Mouse (Mus musculus) fat pad, adult 2 months (tissue): Measurements from ENCODE around the gene E2f7.

Experiments used
- DNase-seq: peaks from one replicate; pipeline ENCODE4 v3.0.0-alpha.2; 2011; ENCODE audit warnings: low read depth, low spot score; ENCODE audit errors: extremely low read depth

The E2f7 gene

GRCm38 (mm10) chr10:110773878-110774277, 28.6 kb downstream of the E2f7 start:
- DNase-seq: no peak

- DNase-seq: no peak
These were observed 36.5 kb downstream of the E2f7 start for GRCm38 (mm10) chr10:110781772-110782171.

GRCm38 (mm10) chr10:110782655-110783054, 37.4 kb downstream of the E2f7 start:
- DNase-seq: no peak

- DNase-seq: no peak
These were observed 43.0 kb downstream of the E2f7 start for GRCm38 (mm10) chr10:110788049-110788752.

GRCm38 (mm10) chr10:110789683-110790082, 44.4 kb downstream of the E2f7 start:
- no peak for DNase-seq

GRCm38 (mm10) chr10:110793150-110793787, 48.0 kb downstream of the E2f7 start:
- DNase-seq: no peak

GRCm38 (mm10) chr10:110794564-110795205, 49.4 kb downstream of the E2f7 start:
- DNase-seq: no peak

- DNase-seq: no peak
These were observed 50.1 kb downstream of the E2f7 start for GRCm38 (mm10) chr10:110795206-110795796.

- DNase-seq: no peak
These were observed 56.1 kb downstream of the E2f7 start for GRCm38 (mm10) chr10:110801296-110801695.

- DNase-seq: peak; percentile 14
These were observed 59.2 kb downstream of the E2f7 start for GRCm38 (mm10) chr10:110804279-110805024.

GRCm38 (mm10) chr10:110805025-110805740, 59.9 kb downstream of the E2f7 start:
- DNase-seq: no peak

GRCm38 (mm10) chr10:110806471-110806870, 61.2 kb downstream of the E2f7 start:
- DNase-seq: no peak

GRCm38 (mm10) chr10:110810528-110810927, 65.3 kb downstream of the E2f7 start:
- DNase-seq: no peak

- DNase-seq: no peak
These were observed 66.1 kb downstream of the E2f7 start for GRCm38 (mm10) chr10:110811209-110811861.

GRCm38 (mm10) chr10:110811862-110812225, 66.6 kb downstream of the E2f7 start:
- no peak for DNase-seq

GRCm38 (mm10) chr10:110821139-110821538, 75.9 kb downstream of the E2f7 start:
- DNase-seq: no peak

- no peak for DNase-seq
These were observed 76.5 kb downstream of the E2f7 start for GRCm38 (mm10) chr10:110821692-110822091.

- no peak for DNase-seq
These were observed 87.1 kb downstream of the E2f7 start for GRCm38 (mm10) chr10:110832336-110832735.

GRCm38 (mm10) chr10:110835115-110835806, 90.0 kb downstream of the E2f7 start:
- DNase-seq: no peak
